Mouse (Mus musculus) spleen, adult 2 months (tissue): ENCODE measurements at regions not wholly inside any gene's neighbourhood (a gene's known extent, or its start where the extent isn't known, plus 50 kb on each side); places are given as distances from the start of the nearest gene placed in this dataset.

ENCODE experiments used
- DNase-seq, 2 experiments: peaks; one replicate each; pipeline versions ENCODE4 v3.0.0 to v3.0.0-alpha.2; 2012 to 2021; ENCODE audit warnings: low spot score in 2 of 2, low read depth in 1 of 2
- H3K27ac ChIP-seq: fragments of 200-500 bp; 2 replicates; pipeline ENCODE4 v1.5.1; 2012; ENCODE audit warnings: low read length, inconsistent platforms; ENCODE audit not compliant: insufficient read depth
- H3K27me3 ChIP-seq: fragments of 200-500 bp; 2 replicates; pipeline ENCODE4 v1.6.1; 2012; ENCODE audit warnings: mild to moderate bottlenecking, moderate library complexity, low read length, inconsistent platforms; ENCODE audit not compliant: control insufficient read depth, insufficient read depth
- H3K36me3 ChIP-seq: fragments of 200-500 bp; 2 replicates; pipeline ENCODE4 v1.6.1; 2012; ENCODE audit warnings: mild to moderate bottlenecking, low read length, inconsistent platforms; ENCODE audit not compliant: control insufficient read depth, insufficient read depth
- H3K4me1 ChIP-seq: fragments of 200-500 bp; 2 replicates; pipeline ENCODE4 v1.6.1; 2011; ENCODE audit warnings: inconsistent platforms; ENCODE audit not compliant: control insufficient read depth, insufficient read depth, insufficient read length
- H3K4me3 ChIP-seq: fragments of 200-500 bp; 2 replicates; pipeline ENCODE4 v1.5.1; 2011; ENCODE audit warnings: mild to moderate bottlenecking, inconsistent platforms; ENCODE audit not compliant: insufficient read depth, insufficient read length; ENCODE audit errors: extremely low read depth
- CTCF ChIP-seq: fragments of 200-500 bp; IDR thresholded peaks from 2 replicates; pipeline ENCODE4 v1.5.1; 2011; ENCODE audit warnings: mild to moderate bottlenecking, inconsistent platforms; ENCODE audit not compliant: insufficient read depth, insufficient read length, insufficient replicate concordance; ENCODE audit errors: extremely low read depth
- POLR2A ChIP-seq: fragments of 200-500 bp; IDR thresholded peaks from 2 replicates; pipeline ENCODE4 v1.6.1; 2011; ENCODE audit warnings: low read depth, low read length, inconsistent platforms
- WGBS: fragments of 180-500 bp; shearing (Covaris S2); methylation state at CpG from one replicate; pipeline ENCODE4 v1.1.7; 2018; 5-methylcytosine and 5-hydroxymethylcytosine counted together

DNA sequence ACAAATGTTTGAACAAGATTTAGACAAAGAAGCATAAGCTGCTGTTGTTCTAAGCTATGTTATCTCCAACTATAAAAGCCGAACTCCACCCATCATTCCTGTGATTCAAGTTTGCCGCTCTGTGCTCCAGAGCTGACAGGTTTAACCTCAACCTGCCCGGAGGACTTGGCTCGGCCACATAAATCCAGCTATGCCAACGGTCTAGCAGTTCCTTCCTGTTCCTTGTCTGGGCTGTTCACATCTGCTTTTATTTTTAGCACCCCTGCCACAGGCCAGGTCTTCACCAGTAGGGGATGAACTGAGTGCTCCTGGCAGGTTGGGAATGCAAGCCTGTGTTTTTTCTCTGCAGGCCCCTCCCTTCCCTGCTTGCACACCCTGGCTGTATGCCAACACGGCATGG is 51.8 kb upstream of the Gpr12 start:
- WGBS, result 25% methylated on average over 6 of the region's 6 CpGs
- TF ChIP-seq POLR2A (no peak), CTCF (no peak)
- H3K36me3 ChIP-seq, result no peaks in the 10 kb centered on the region

More for the DNA sequence above, 51.8 kb upstream of the Gpr12 start:
- H3K27ac ChIP-seq, result no peak overlapping the region
- H3K4me3 ChIP-seq, result no peak overlapping the region
- no peaks in the 10 kb centered on the region for H3K27me3 ChIP-seq
- no peak for DNase-seq
- H3K4me1 ChIP-seq, result no peaks in the 10 kb centered on the region
